Mouse (Mus musculus) heart, embryonic 10.5 days (tissue): ENCODE data around the gene Cubn. TPM values are rescaled to one million over a fixed set of nuclear protein-coding genes. Genes with fewer than 3 reads are reported as not detected.

Source experiments
- DNase-seq: peaks from one replicate; pipeline ENCODE4 v3.0.0-alpha.2; 2017; ENCODE audit warnings: low spot score
- H3K27ac ChIP-seq: fragments of 300-500 bp; sonication (generic); 2 replicates; pipeline ENCODE4 v1.5.1; 2016; ENCODE audit warnings: mild to moderate bottlenecking
- H3K27me3 ChIP-seq: fragments of 300-500 bp; sonication (generic); 2 replicates; pipeline ENCODE4 v1.6.1; 2016; ENCODE audit warnings: mild to moderate bottlenecking; ENCODE audit not compliant: poor library complexity, insufficient read depth, severe bottlenecking
- H3K36me3 ChIP-seq: fragments of 300-500 bp; sonication (generic); 2 replicates; pipeline ENCODE4 v1.6.1; 2016; ENCODE audit warnings: mild to moderate bottlenecking, moderate library complexity
- H3K4me1 ChIP-seq: fragments of 300-500 bp; sonication (generic); 2 replicates; pipeline ENCODE4 v1.6.1; 2016; ENCODE audit warnings: mild to moderate bottlenecking
- H3K4me3 ChIP-seq: fragments of 300-500 bp; sonication (generic); 2 replicates; pipeline ENCODE4 v1.5.1; 2016; ENCODE audit warnings: mild to moderate bottlenecking, moderate library complexity
- H3K9me3 ChIP-seq: fragments of 300-500 bp; sonication (generic); 2 replicates; pipeline ENCODE4 v1.6.1; 2016; ENCODE audit warnings: mild to moderate bottlenecking, moderate library complexity
- WGBS: fragments of 180-500 bp; shearing (Covaris S2); methylation state at CpG from one replicate; pipeline ENCODE4 v1.1.7; 2016; 5-methylcytosine and 5-hydroxymethylcytosine counted together
- polyA plus RNA-seq: library from polyadenylated mRNA; unstranded; fragments of >200 nt; fragmentation: Nextera tagmentation; extraction: Ambion mirVana; gene quantifications from 2 replicates; pipeline ENCODE4 v1.2.1, GENCODE M21; 2016

The Cubn gene
- polyA plus RNA-seq, 1 experiment from 2014 or later, result 0.34 TPM

DNA sequence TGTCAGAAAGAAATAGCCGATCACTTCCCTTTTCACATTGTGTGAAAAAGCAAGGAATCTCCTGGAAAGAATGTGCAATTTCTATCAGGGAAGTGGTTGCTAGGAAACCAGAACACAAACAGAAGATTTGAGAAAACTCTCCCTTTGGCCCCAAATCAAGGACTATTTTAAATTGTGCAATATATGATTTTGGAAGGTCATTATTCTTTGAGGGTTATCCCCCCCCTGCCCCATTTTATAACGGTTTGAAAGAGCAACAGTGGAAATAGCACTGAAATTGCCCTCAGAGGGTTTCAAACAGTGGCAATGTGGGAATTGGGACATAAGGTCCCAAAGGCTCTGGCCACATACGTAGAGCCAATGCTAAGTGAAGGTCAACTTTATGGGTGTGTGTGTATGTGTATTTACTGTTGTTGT, 95.5 kb downstream of the Cubn start:
- WGBS, result 48% methylated on average over 3 of the region's 3 CpGs
- no peaks in the 10 kb centered on the region for H3K9me3 ChIP-seq
- H3K27ac ChIP-seq, result peak overlapping the region; percentile 42; the same call in 1 of the 2 replicates
- no peak for DNase-seq
- H3K36me3 ChIP-seq, result no peaks in the 10 kb centered on the region
- no peak overlapping the region for H3K4me3 ChIP-seq
- H3K4me1 ChIP-seq, result peaks cover 15% of the 10 kb centered on the region
- no peaks in the 10 kb centered on the region for H3K27me3 ChIP-seq

GRCm38 (mm10) chr2:13391018-13391417, 100.6 kb downstream of the Cubn start:
- DNase-seq, result no peak
- H3K4me1 ChIP-seq, result peaks cover 5% of the 10 kb centered on the region; the same call in 1 of the 2 replicates
- no peaks in the 10 kb centered on the region for H3K36me3 ChIP-seq
- H3K27me3 ChIP-seq, result no peaks in the 10 kb centered on the region
- 36% methylated on average over 3 of the region's 3 CpGs for WGBS
- H3K9me3 ChIP-seq, result no peaks in the 10 kb centered on the region
- H3K4me3 ChIP-seq, result no peak overlapping the region
- H3K27ac ChIP-seq, result peak overlapping the region; percentile 74

- DNase-seq, result no peak
- Histone ChIP-seq H3K27ac (peak overlapping the region; percentile 65; the same call in 1 of the 2 replicates), H3K36me3 (no peaks in the 10 kb centered on the region), H3K9me3 (no peaks in the 10 kb centered on the region), H3K27me3 (no peaks in the 10 kb centered on the region), H3K4me1 (peaks cover 26% of the 10 kb centered on the region), H3K4me3 (no peak overlapping the region)
- WGBS, result 95% methylated on average over 5 of the region's 5 CpGs
Measured at GRCm38 (mm10) chr2:13386631-13387030, 105.0 kb downstream of the Cubn start.

- Histone ChIP-seq H3K4me1 (peaks cover 26% of the 10 kb centered on the region), H3K4me3 (no peak overlapping the region), H3K36me3 (no peaks in the 10 kb centered on the region), H3K9me3 (no peaks in the 10 kb centered on the region), H3K27me3 (no peaks in the 10 kb centered on the region), H3K27ac (peak overlapping the region; percentile 88)
- WGBS, result 53% methylated on average over 3 of the region's 3 CpGs
- no peak for DNase-seq
Measured at GRCm38 (mm10) chr2:13385542-13386345, 105.9 kb downstream of the Cubn start.

GRCm38 (mm10) chr2:13384775-13385541, 106.7 kb downstream of the Cubn start:
- H3K36me3 ChIP-seq, result no peaks in the 10 kb centered on the region
- peak; percentile 82 for DNase-seq

DNA sequence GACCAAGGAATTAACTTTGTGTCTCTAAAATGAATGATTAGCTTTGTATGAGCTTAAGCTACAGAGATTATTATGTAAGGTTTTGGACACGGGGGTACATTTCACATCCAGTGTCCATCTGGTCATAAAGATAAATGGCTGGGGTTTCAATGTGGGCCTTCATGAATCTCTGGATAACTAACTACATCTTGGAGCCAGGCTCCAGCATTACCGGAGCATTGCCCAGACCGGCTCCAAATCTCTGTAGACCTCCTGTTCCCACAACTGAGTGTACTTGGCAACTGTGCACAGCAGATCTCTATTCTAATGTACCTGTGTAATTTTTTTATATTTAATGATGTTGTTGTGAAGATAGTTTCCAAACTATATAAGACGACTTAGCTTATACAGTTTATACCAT, 115.4 kb downstream of the Cubn start:
- DNase-seq, result no peak
- H3K4me1 ChIP-seq, result peaks cover 30% of the 10 kb centered on the region
- H3K27ac ChIP-seq, result no peak overlapping the region
- no peaks in the 10 kb centered on the region for H3K27me3 ChIP-seq
- no peaks in the 10 kb centered on the region for H3K9me3 ChIP-seq
- H3K36me3 ChIP-seq, result no peaks in the 10 kb centered on the region
- WGBS, result 90% methylated on average over 4 of the region's 4 CpGs
- no peak overlapping the region for H3K4me3 ChIP-seq

More at GRCm38 (mm10) chr2:13384775-13385541, 106.7 kb downstream of the Cubn start:
- peak overlapping the region; percentile 15; the same call in 1 of the 2 replicates for H3K4me3 ChIP-seq
- 14% methylated on average over 4 of the region's 4 CpGs for whole genome bisulfite sequencing
- no peaks in the 10 kb centered on the region for H3K9me3 ChIP-seq
- no peaks in the 10 kb centered on the region for H3K27me3 ChIP-seq
- H3K27ac ChIP-seq, result peak overlapping the region; percentile 88
- H3K4me1 ChIP-seq, result peaks cover 26% of the 10 kb centered on the region

DNA sequence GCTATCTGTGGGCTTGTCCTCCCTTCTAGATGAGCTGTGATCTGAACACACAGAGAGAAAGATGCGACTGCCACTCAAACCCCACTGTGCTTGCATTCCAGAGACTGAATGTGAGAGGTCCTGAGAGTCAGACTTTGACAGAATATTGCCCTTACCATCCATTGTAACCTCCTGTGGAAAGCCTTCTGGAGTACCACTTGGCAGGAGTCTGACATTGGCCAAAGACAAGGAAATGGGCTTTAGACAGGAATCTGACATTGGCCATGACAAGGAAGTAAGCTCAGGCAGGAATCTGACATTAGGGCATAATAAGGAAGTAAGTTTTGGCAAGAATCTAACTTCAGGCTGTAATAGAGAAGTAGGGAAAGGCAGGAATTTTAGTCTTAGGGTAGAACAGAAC, 118.3 kb downstream of the Cubn start:
- H3K4me1 ChIP-seq, result peaks cover 32% of the 10 kb centered on the region
- H3K27me3 ChIP-seq, result no peaks in the 10 kb centered on the region
- H3K9me3 ChIP-seq, result no peaks in the 10 kb centered on the region
- H3K36me3 ChIP-seq, result no peaks in the 10 kb centered on the region
- no peak for DNase-seq
- H3K4me3 ChIP-seq, result no peak overlapping the region
- peak overlapping the region; percentile 91 for H3K27ac ChIP-seq
- WGBS, result 52% methylated on average over 1 of the region's 1 CpGs

GRCm38 (mm10) chr2:13372825-13373224, 118.8 kb downstream of the Cubn start:
- Histone ChIP-seq H3K27me3 (no peaks in the 10 kb centered on the region), H3K4me1 (peaks cover 32% of the 10 kb centered on the region), H3K9me3 (no peaks in the 10 kb centered on the region), H3K36me3 (no peaks in the 10 kb centered on the region), H3K4me3 (peak overlapping the region; percentile 32; the same call in 1 of the 2 replicates), H3K27ac (peak overlapping the region; percentile 91)
- 61% methylated on average over 3 of the region's 3 CpGs for WGBS
- no peak for DNase-seq

DNA sequence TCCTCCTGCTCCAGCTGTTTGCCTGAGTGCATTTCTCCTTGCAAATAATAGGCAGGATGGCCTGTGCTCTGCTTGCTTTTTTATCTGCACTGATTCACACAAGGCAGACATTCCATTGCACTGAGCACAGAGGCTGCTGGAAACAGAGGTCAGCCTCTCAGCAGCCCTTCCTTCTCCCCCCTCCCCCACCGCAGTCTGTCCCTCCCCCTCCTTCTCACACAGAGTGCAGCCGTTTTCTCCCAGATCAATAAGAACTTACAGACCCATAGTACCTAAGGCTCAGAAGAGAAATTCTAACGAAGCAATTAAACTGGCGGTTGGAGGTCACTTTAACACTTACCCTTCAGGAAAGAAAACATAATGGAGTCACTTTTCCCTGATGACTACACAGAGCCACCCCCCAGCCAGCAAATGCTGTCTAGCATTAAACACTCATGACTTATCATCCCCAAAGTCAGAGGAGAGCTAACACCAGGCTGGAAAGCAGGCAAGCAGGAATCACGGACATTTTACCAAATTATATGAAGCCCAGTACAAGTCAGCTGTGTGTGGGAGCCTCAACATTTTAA, 119.3 kb downstream of the Cubn start:
- peak; percentile 92 for DNase-seq
- WGBS, result under 1% methylated on average over 5 of the region's 5 CpGs
- peaks cover 32% of the 10 kb centered on the region for H3K4me1 ChIP-seq
- no peaks in the 10 kb centered on the region for H3K9me3 ChIP-seq
- no peaks in the 10 kb centered on the region for H3K27me3 ChIP-seq
- peak overlapping the region; percentile 91 for H3K27ac ChIP-seq
- H3K36me3 ChIP-seq, result no peaks in the 10 kb centered on the region
- H3K4me3 ChIP-seq, result peak overlapping the region; percentile 32

DNA sequence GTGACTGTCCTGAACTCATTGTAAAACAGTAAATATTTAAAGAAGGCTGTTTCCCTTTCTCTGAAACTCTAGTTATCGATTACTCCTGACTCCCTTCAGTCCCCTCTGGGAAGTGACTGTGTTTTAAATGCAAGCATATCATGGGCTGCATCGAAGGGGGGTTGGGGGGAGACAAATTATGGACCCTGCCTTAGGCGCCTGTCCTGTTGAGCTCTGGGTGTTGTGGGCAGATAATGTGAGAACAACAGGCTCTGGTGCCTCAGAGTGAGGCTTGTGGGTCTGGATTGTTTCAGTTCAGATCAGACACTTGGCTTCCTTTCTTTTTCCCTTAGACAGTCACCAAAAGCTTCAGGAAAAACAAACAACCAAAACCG, 119.8 kb downstream of the Cubn start:
- Histone ChIP-seq H3K9me3 (no peaks in the 10 kb centered on the region), H3K4me3 (peak overlapping the region; percentile 32), H3K27me3 (no peaks in the 10 kb centered on the region), H3K36me3 (no peaks in the 10 kb centered on the region), H3K27ac (peak overlapping the region; percentile 91), H3K4me1 (peaks cover 32% of the 10 kb centered on the region)
- DNase-seq, result peak; percentile 81
- 3% methylated on average over 4 of the region's 4 CpGs for WGBS

DNA sequence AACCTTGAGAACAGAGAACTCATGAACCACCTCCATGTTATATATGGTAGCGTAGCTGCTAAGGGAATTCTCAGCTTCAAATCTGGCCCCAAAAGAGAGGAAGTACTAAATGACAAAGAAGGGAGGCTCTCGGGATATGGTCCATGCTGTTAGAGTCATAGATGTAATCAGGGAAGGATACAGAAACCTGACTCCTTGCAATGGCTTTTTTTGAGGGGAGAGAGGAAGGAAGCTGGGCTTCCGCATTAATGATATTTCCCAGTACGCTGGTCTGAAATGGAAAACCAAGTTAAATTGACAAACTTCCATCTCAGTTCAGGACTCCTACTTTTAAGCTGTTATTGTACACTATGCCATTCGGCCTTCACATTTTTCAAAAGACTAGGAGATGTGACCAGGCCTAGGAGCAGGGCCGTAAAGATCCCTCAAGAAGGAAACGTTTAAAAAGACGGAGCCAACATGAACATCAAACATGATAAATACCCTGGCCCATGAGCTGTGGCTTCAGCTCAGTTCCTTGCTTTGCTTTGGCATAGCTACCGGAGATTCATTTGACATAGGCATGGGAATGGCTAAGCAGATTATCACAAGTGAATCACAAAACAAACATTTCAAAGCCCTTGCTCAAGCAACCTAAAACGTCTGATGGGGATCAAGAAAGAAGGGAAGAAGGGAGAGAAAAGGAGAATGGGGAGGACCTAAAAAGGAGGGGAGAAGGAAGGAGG, 120.4 kb downstream of the Cubn start:
- peak overlapping the region; percentile 91 for H3K27ac ChIP-seq
- WGBS, result 40% methylated on average over 10 of the region's 10 CpGs
- H3K4me1 ChIP-seq, result peaks cover 32% of the 10 kb centered on the region
- H3K9me3 ChIP-seq, result no peaks in the 10 kb centered on the region
- no peaks in the 10 kb centered on the region for H3K27me3 ChIP-seq
- H3K36me3 ChIP-seq, result no peaks in the 10 kb centered on the region
- DNase-seq, result no peak
- H3K4me3 ChIP-seq, result no peak overlapping the region

GRCm38 (mm10) chr2:13370556-13370955, 121.1 kb downstream of the Cubn start:
- Histone ChIP-seq H3K27me3 (no peaks in the 10 kb centered on the region), H3K36me3 (no peaks in the 10 kb centered on the region), H3K4me1 (peaks cover 32% of the 10 kb centered on the region), H3K4me3 (no peak overlapping the region), H3K9me3 (no peaks in the 10 kb centered on the region), H3K27ac (peak overlapping the region; percentile 91)
- 45% methylated on average over 2 of the region's 2 CpGs for WGBS
- no peak for DNase-seq
